Mouse (Mus musculus): ENCODE results near the gene Irs1.

DNA sequence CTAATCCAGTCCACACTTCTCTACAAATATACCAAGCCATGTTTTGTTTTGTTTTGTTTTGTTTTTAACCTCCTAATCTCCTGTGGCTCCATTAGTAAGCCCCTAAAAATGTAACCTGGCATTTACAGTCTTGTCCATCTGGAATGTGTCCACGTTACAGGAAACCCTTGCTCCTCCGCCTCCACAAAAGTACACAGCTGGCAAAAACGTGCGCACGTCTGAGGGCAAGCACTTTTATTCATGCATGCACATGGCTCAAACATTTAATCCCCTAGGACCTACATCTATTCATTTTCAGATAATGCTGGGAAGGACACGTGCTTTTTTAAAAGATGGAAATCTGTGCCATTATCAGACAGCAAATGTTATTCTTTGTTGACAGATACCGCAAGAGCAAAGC is 32.9 kb downstream of the Irs1 start:
- TF ChIP-seq EP300 (IDR thresholded peaks at IDR 0.05; ENCODE audit: low read depth) (no peak), CTCF (IDR thresholded peaks at IDR 0.05; ENCODE audit: low read depth) (no peak)

Data from liver, embryonic 14.5 days (tissue).